Mouse (Mus musculus) neural tube, embryonic 11.5 days (tissue): Measurements from ENCODE around the gene Hs3st1. TPM values are rescaled to one million over a fixed set of nuclear protein-coding genes. Genes with fewer than 3 reads are reported as not detected.

Experiments used
- ATAC-seq: fragments of 200-750 bp; cut with Nextera tagmentation; 2 replicates; pipeline ENCODE4 v1.8.0; 2017; ENCODE audit warnings: moderate number of reproducible peaks, mild to moderate bottlenecking, moderate TSS enrichment, moderate library complexity; ENCODE audit not compliant: insufficient read depth, low FRiP score, low TSS enrichment
- DNase-seq: peaks from one replicate; pipeline ENCODE4 v3.0.0-alpha.2; 2015; ENCODE audit warnings: low spot score
- H3K27ac ChIP-seq: fragments of 300-500 bp; sonication (generic); 2 replicates; pipeline ENCODE4 v1.5.1; 2014; ENCODE audit warnings: low read depth, mild to moderate bottlenecking, low read length
- H3K27me3 ChIP-seq: fragments of 300-500 bp; sonication (generic); 2 replicates; pipeline ENCODE4 v1.6.1; 2014; ENCODE audit warnings: mild to moderate bottlenecking, low read length, mixed read lengths; ENCODE audit not compliant: control insufficient read depth, insufficient read depth
- H3K36me3 ChIP-seq: fragments of 300-500 bp; sonication (generic); 2 replicates; pipeline ENCODE4 v1.6.1; 2014; ENCODE audit warnings: mild to moderate bottlenecking, low read length, moderate library complexity, mixed read lengths; ENCODE audit not compliant: control insufficient read depth, insufficient read depth
- H3K4me1 ChIP-seq: fragments of 300-500 bp; sonication (generic); 2 replicates; pipeline ENCODE4 v1.6.1; 2014; ENCODE audit warnings: low read length, mixed read lengths; ENCODE audit not compliant: control insufficient read depth, insufficient read depth
- H3K4me2 ChIP-seq: fragments of 300-500 bp; sonication (generic); 2 replicates; pipeline ENCODE4 v1.6.1; 2014; ENCODE audit warnings: low read depth, mild to moderate bottlenecking, moderate library complexity
- H3K4me3 ChIP-seq: fragments of 300-500 bp; sonication (generic); 2 replicates; pipeline ENCODE4 v1.5.1; 2014; ENCODE audit warnings: low read depth, low read length
- H3K9ac ChIP-seq: fragments of 300-500 bp; sonication (generic); 2 replicates; pipeline ENCODE4 v1.6.1; 2014; ENCODE audit warnings: mild to moderate bottlenecking, low read length
- H3K9me3 ChIP-seq: fragments of 300-500 bp; sonication (generic); 2 replicates; pipeline ENCODE4 v1.6.1; 2016; ENCODE audit warnings: low read length; ENCODE audit not compliant: control insufficient read depth
- WGBS: fragments of 180-500 bp; shearing (Covaris S2); extraction: QIAGEN DNeasy Blood & Tissue Kit; methylation state at CpG from one replicate; pipeline ENCODE4 v1.1.7; 2014; 5-methylcytosine and 5-hydroxymethylcytosine counted together
- polyA plus RNA-seq: library from polyadenylated mRNA; unstranded; fragments of >200 nt; fragmentation: Nextera tagmentation; extraction: Ambion mirVana; gene quantifications from 2 replicates; pipeline ENCODE4 v1.2.1, GENCODE M21; 2014

Hs3st1 gene
- polyA plus RNA-seq, 1 experiment from 2014 or later, result 9.8 TPM

GRCm38 (mm10) chr5:39617354-39617977, 137.8 kb downstream of the Hs3st1 start:
- H3K27me3 ChIP-seq, result no peaks in the 10 kb centered on the region
- H3K27ac ChIP-seq, result no peak overlapping the region
- H3K9ac ChIP-seq, result no peak overlapping the region
- ATAC-seq (no peak), DNase-seq (no peak)
- H3K4me2 ChIP-seq, result no peak overlapping the region
- H3K4me3 ChIP-seq, result no peak overlapping the region
- H3K4me1 ChIP-seq, result no peaks in the 10 kb centered on the region
- H3K36me3 ChIP-seq, result no peaks in the 10 kb centered on the region
- no peaks in the 10 kb centered on the region for H3K9me3 ChIP-seq
- 89% methylated on average over 2 of the region's 2 CpGs for WGBS

- Histone ChIP-seq H3K9ac (no peak overlapping the region), H3K4me2 (no peak overlapping the region), H3K4me1 (no peaks in the 10 kb centered on the region), H3K9me3 (no peaks in the 10 kb centered on the region), H3K36me3 (no peaks in the 10 kb centered on the region), H3K27me3 (no peaks in the 10 kb centered on the region), H3K27ac (no peak overlapping the region), H3K4me3 (no peak overlapping the region)
- DNase-seq, result no peak
- no peak for ATAC-seq
- 93% methylated on average over 7 of the region's 7 CpGs for WGBS
These were observed 140.1 kb downstream of the Hs3st1 start for GRCm38 (mm10) chr5:39615202-39615601.

GRCm38 (mm10) chr5:39613534-39613933, 141.7 kb downstream of the Hs3st1 start:
- Histone ChIP-seq H3K27me3 (no peaks in the 10 kb centered on the region), H3K36me3 (no peaks in the 10 kb centered on the region), H3K4me1 (no peaks in the 10 kb centered on the region), H3K4me2 (no peak overlapping the region), H3K9ac (no peak overlapping the region), H3K4me3 (no peak overlapping the region), H3K9me3 (no peaks in the 10 kb centered on the region), H3K27ac (no peak overlapping the region)
- WGBS, result 83% methylated on average over 2 of the region's 2 CpGs
- ATAC-seq, result no peak
- no peak for DNase-seq

GRCm38 (mm10) chr5:39612240-39612639, 143.0 kb downstream of the Hs3st1 start:
- 83% methylated on average over 2 of the region's 2 CpGs for WGBS
- no peak overlapping the region for H3K27ac ChIP-seq
- no peak for DNase-seq

GRCm38 (mm10) chr5:39608260-39608659, 147.0 kb downstream of the Hs3st1 start:
- Histone ChIP-seq H3K4me3 (no peak overlapping the region), H3K27me3 (no peaks in the 10 kb centered on the region), H3K36me3 (no peaks in the 10 kb centered on the region), H3K9me3 (no peaks in the 10 kb centered on the region), H3K4me2 (no peak overlapping the region), H3K27ac (no peak overlapping the region), H3K9ac (no peak overlapping the region), H3K4me1 (no peaks in the 10 kb centered on the region)
- DNase-seq (no peak), ATAC-seq (no peak)
- WGBS, result 74% methylated on average over 1 of the region's 1 CpGs

More at GRCm38 (mm10) chr5:39612240-39612639, 143.0 kb downstream of the Hs3st1 start:
- Histone ChIP-seq H3K9me3 (no peaks in the 10 kb centered on the region), H3K27me3 (no peaks in the 10 kb centered on the region), H3K36me3 (no peaks in the 10 kb centered on the region), H3K4me2 (no peak overlapping the region), H3K9ac (no peak overlapping the region), H3K4me3 (no peak overlapping the region), H3K4me1 (no peaks in the 10 kb centered on the region)
- ATAC-seq, result no peak

DNA sequence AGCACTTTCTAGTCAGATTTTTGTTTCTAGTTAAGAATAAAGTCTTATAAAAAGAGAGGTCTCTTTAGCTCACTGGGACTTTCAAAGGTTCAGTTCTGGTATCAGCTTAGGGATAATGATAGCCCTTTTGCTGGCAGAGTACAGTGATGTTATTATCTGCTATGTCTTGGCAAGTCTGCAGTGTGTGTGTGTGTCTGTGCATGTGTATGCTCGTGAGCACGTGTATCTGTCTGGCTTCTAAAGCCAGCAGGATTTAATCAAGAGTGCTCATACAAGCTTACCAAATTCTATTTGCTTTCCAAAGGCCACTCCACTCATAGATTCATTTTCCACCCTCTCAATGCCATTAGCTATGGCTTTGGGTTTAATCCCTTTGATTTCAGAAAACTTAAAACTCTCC, 160.5 kb downstream of the Hs3st1 start:
- no peak overlapping the region for H3K4me3 ChIP-seq
- H3K9me3 ChIP-seq, result no peaks in the 10 kb centered on the region
- H3K4me1 ChIP-seq, result no peaks in the 10 kb centered on the region
- ATAC-seq (no peak), DNase-seq (no peak)
- H3K36me3 ChIP-seq, result no peaks in the 10 kb centered on the region
- no peak overlapping the region for H3K4me2 ChIP-seq
- WGBS, result 83% methylated on average over 2 of the region's 2 CpGs
- no peak overlapping the region for H3K9ac ChIP-seq
- H3K27ac ChIP-seq, result no peak overlapping the region
- H3K27me3 ChIP-seq, result no peaks in the 10 kb centered on the region
